In genomic region chr12:84572341-84572720, GRCm38 (mm10) we compare ENCODE assay signal across 23 mouse cellular contexts. TPM values are rescaled to one million over a fixed set of nuclear protein-coding genes. Genes with fewer than 3 reads are reported as not detected.
DNase-seq lines count a peak whose midpoint lies in the region; ATAC-seq and TF ChIP-seq lines count a peak whose summit lies in the region.
"Had no signal": no experiment of that assay in that cellular context is flagged by ENCODE, and none has a peak within 500 bp of the region (broad histone marks: within the 10 kb centered on the region; RNA-seq: fewer than 3 reads in every experiment).

No protein-coding gene starts in this region.

- H3K9ac ChIP-seq in limb, embryonic 11.5 days (ENCODE audit: low read length) = no peak overlapping the region
- no peak overlapping the region for H3K9ac ChIP-seq in hindbrain, embryonic 14.5 days
- H3K9ac ChIP-seq: embryonic facial prominence, embryonic 12.5 days; forebrain, embryonic 13.5 days; heart, embryonic 12.5 days; liver, embryonic 15.5 days had no signal

- no peaks in the 10 kb centered on the region for H3K9me3 ChIP-seq in limb, embryonic 11.5 days (ENCODE audit: control insufficient read depth, low read length)
- H3K9me3 ChIP-seq in limb, embryonic 10.5 days (replicated peaks) = no peaks in the 10 kb centered on the region
- no peaks in the 10 kb centered on the region for H3K9me3 ChIP-seq in E14TG2a.4 (ENCODE audit: low read length)
- H3K9me3 ChIP-seq in hindbrain, embryonic 14.5 days (ENCODE audit: control insufficient read depth, low read length) = no peaks in the 10 kb centered on the region
- H3K9me3 ChIP-seq: embryonic facial prominence, embryonic 12.5 days; forebrain, embryonic 13.5 days; heart, embryonic 12.5 days; liver, embryonic 15.5 days had no signal

- peak; percentile 36 for DNase-seq in embryo, embryonic 10.5 days (ENCODE audit: low spot score)
- DNase-seq in embryo, embryonic 10 days (ENCODE audit: low spot score) = no peak
- peak; percentile 41 for DNase-seq in limb, embryonic 11.5 days (ENCODE audit: low spot score)
- DNase-seq in limb, embryonic 10.5 days (ENCODE audit: low spot score) = no peak
- DNase-seq in hindbrain, embryonic 14.5 days (ENCODE audit: low spot score) = no peak
- no peak for DNase-seq in left cerebral cortex, postnatal 10 days (ENCODE audit: extremely low spot score in 1 of 2, low spot score in 2 of 2)
- DNase-seq: adrenal gland, postnatal 25 days; gastrocnemius, postnatal 10 days; heart, adult 11 months; kidney, postnatal 25 days; liver had no signal

- TF ChIP-seq CTCF in E14TG2a.4 (conservative IDR thresholded peaks at IDR 0.05; ENCODE audit: low read length) = no peak

- no peak overlapping the region for H3K27ac ChIP-seq in limb, embryonic 11.5 days (replicated peaks; ENCODE audit: low read depth, low read length)
- no peak overlapping the region for H3K27ac ChIP-seq in limb, embryonic 10.5 days
- H3K27ac ChIP-seq in hindbrain, embryonic 14.5 days = no peak overlapping the region
- H3K27ac ChIP-seq: embryonic facial prominence, embryonic 12.5 days; forebrain, embryonic 13.5 days; layer of hippocampus, adult 2 months; liver, embryonic 15.5 days; macrophage had no signal

- intact Hi-C loops in left cerebral cortex, postnatal 10 days (cut with DNase I) = no loop called here

- no peaks in the 10 kb centered on the region for H3K36me3 ChIP-seq in limb, embryonic 11.5 days (ENCODE audit: control insufficient read depth, insufficient read depth, low read length)
- H3K36me3 ChIP-seq in limb, embryonic 10.5 days = no peaks in the 10 kb centered on the region
- no peaks in the 10 kb centered on the region for H3K36me3 ChIP-seq in E14TG2a.4 (ENCODE audit: insufficient read depth, low read length)
- no peaks in the 10 kb centered on the region for H3K36me3 ChIP-seq in hindbrain, embryonic 14.5 days (replicated peaks; ENCODE audit: control insufficient read depth, insufficient read depth)
- H3K36me3 ChIP-seq: embryonic facial prominence, embryonic 12.5 days; heart, embryonic 12.5 days; liver, embryonic 15.5 days had no signal

- 3% methylated on average over 7 of the region's 7 CpGs for WGBS in limb, embryonic 11.5 days
- 2% methylated on average over 7 of the region's 7 CpGs for WGBS in limb, embryonic 10.5 days
- whole genome bisulfite sequencing in hindbrain, embryonic 14.5 days = 1% methylated on average over 7 of the region's 7 CpGs

- H3K4me2 ChIP-seq in limb, embryonic 11.5 days (ENCODE audit: low read depth, severe bottlenecking) = no peak overlapping the region
- 0 out of 2 replicates have a peak overlapping the region, but pooled peaks have one; percentile 4 for H3K4me2 ChIP-seq in hindbrain, embryonic 14.5 days (replicated peaks)
- H3K4me2 ChIP-seq: forebrain, embryonic 13.5 days; liver, embryonic 15.5 days had no signal

- H3K27me3 ChIP-seq in limb, embryonic 11.5 days (ENCODE audit: control insufficient read depth, insufficient read depth, low read length) = peaks cover 63% of the 10 kb centered on the region
- peaks cover 100% of the 10 kb centered on the region for H3K27me3 ChIP-seq in limb, embryonic 10.5 days (ENCODE audit: low read depth, poor library complexity, severe bottlenecking)
- H3K27me3 ChIP-seq in E14TG2a.4 (ENCODE audit: insufficient read depth, low read length) = peaks cover 94% of the 10 kb centered on the region
- H3K27me3 ChIP-seq in hindbrain, embryonic 14.5 days (ENCODE audit: control insufficient read depth, insufficient read depth, low read length) = peaks cover 89% of the 10 kb centered on the region

- H3K4me1 ChIP-seq in limb, embryonic 11.5 days (ENCODE audit: control insufficient read depth, insufficient read depth, low read length) = peaks cover 8% of the 10 kb centered on the region
- peaks cover 32% of the 10 kb centered on the region for H3K4me1 ChIP-seq in limb, embryonic 10.5 days
- peaks cover 50% of the 10 kb centered on the region for H3K4me1 ChIP-seq in E14TG2a.4 (replicated peaks; ENCODE audit: low read depth, low read length)
- no peaks in the 10 kb centered on the region for H3K4me1 ChIP-seq in hindbrain, embryonic 14.5 days (replicated peaks; ENCODE audit: control insufficient read depth, insufficient read depth, low read length)
- H3K4me1 ChIP-seq: liver, embryonic 15.5 days had no signal

- ATAC-seq in limb, embryonic 11.5 days (ENCODE audit: insufficient number of reproducible peaks, low FRiP score, low TSS enrichment, low read depth) = no peak
- no peak for ATAC-seq in hindbrain, embryonic 14.5 days (ENCODE audit: low FRiP score)
- ATAC-seq: forebrain, embryonic 13.5 days; intestine, postnatal 0 days had no signal

- H3K4me3 ChIP-seq in limb, embryonic 11.5 days (ENCODE audit: low read depth, low read length) = no peak overlapping the region
- H3K4me3 ChIP-seq in limb, embryonic 10.5 days = no peak overlapping the region; the same call in 1 of the 2 replicates
- H3K4me3 ChIP-seq in E14TG2a.4 (replicated peaks; ENCODE audit: low read length) = peak overlapping the region; percentile 66
- H3K4me3 ChIP-seq in hindbrain, embryonic 14.5 days (replicated peaks; ENCODE audit: low read length) = peak overlapping the region; percentile 15; the same call in 1 of the 2 replicates
- H3K4me3 ChIP-seq: layer of hippocampus, adult 2 months; liver, embryonic 15.5 days had no signal

RNA-seq across cellular contexts. Expression of gene Vsx2, which starts 2.8 kb away (rescaled TPM):
- polyA plus RNA-seq in limb, embryonic 11.5 days (2014; fragmentation: Nextera tagmentation; extraction: Ambion mirVana) = 0.33 and 0.48 TPM in 2 replicates
- 0.33 TPM in 1 of 2 replicates, not detected in the other for polyA plus RNA-seq in limb, embryonic 10.5 days (2016; fragmentation: Nextera tagmentation; extraction: Ambion mirVana)
- 4.8 and 5.0 TPM in 2 replicates for polyA plus RNA-seq in hindbrain, embryonic 14.5 days (2014; fragmentation: Nextera tagmentation; extraction: Ambion mirVana)
- under 1 TPM; 0.39 TPM for total RNA-seq in left cerebral cortex, postnatal 10 days (2021)
- total RNA-seq: adrenal gland, postnatal 25 days had no signal
- polyA plus RNA-seq: forebrain, embryonic 13.5 days; heart, embryonic 12.5 days; intestine, postnatal 0 days; kidney, embryonic 14.5 days; liver, embryonic 15.5 days; lung, embryonic 16.5 days; macrophage; small intestine, adult 2 months; stomach, embryonic 16.5 days had no signal

RNA-seq across cellular contexts. Expression of gene Abcd4, which starts 44.9 kb away (rescaled TPM):
- 9.2 and 11.8 TPM in 2 replicates for polyA plus RNA-seq in limb, embryonic 11.5 days (2014; fragmentation: Nextera tagmentation; extraction: Ambion mirVana)
- 12.3 and 13.5 TPM in 2 replicates for polyA plus RNA-seq in limb, embryonic 10.5 days (2016; fragmentation: Nextera tagmentation; extraction: Ambion mirVana)
- polyA plus RNA-seq in hindbrain, embryonic 14.5 days (2014; fragmentation: Nextera tagmentation; extraction: Ambion mirVana) = 9.5 and 9.9 TPM in 2 replicates
- 10 to 100 TPM; 10.6 to 10.8 TPM for total RNA-seq in left cerebral cortex, postnatal 10 days (2021)

Comparison
In these comparisons a context has a peak if more than half of its experiments do, and no peak if none do; other contexts are left out.
1. DNase-seq: peak in embryo, embryonic 10.5 days (single experiment) and limb, embryonic 11.5 days (single experiment); none in embryo, embryonic 10 days (single experiment), limb, embryonic 10.5 days (single experiment), hindbrain, embryonic 14.5 days (single experiment) and left cerebral cortex, postnatal 10 days (0 of 2).
2. H3K4me3 ChIP-seq: peak in E14TG2a.4 (single experiment) and hindbrain, embryonic 14.5 days (single experiment); none in limb, embryonic 11.5 days (single experiment) and limb, embryonic 10.5 days (single experiment).